Mouse (Mus musculus) liver, embryonic 16.5 days (tissue): Measurements from ENCODE around the gene Rfx8. TPM values are rescaled to one million over a fixed set of nuclear protein-coding genes. Genes with fewer than 3 reads are reported as not detected.
A peak's percentile ranks its signal among the peaks of the same experiment; 100 is the strongest.

Experiments used
- ATAC-seq: fragments of 200-750 bp; cut with Nextera tagmentation; 2 replicates; pipeline ENCODE4 v1.8.0; 2017; ENCODE audit warnings: low read depth, mild to moderate bottlenecking, moderate number of reproducible peaks, moderate library complexity
- H3K27ac ChIP-seq: fragments of 300-500 bp; sonication (generic); 2 replicates; pipeline ENCODE4 v1.5.1; 2014; ENCODE audit warnings: mild to moderate bottlenecking, low read length
- H3K27me3 ChIP-seq: fragments of 300-500 bp; sonication (generic); 2 replicates; pipeline ENCODE4 v1.6.1; 2014; ENCODE audit warnings: low read depth, low read length, mixed read lengths; ENCODE audit not compliant: control insufficient read depth, insufficient read depth
- H3K36me3 ChIP-seq: fragments of 300-500 bp; sonication (generic); 2 replicates; pipeline ENCODE4 v1.6.1; 2014; ENCODE audit warnings: mild to moderate bottlenecking; ENCODE audit not compliant: control insufficient read depth, insufficient read depth
- H3K4me1 ChIP-seq: fragments of 300-500 bp; sonication (generic); 2 replicates; pipeline ENCODE4 v1.6.1; 2014; ENCODE audit warnings: low read depth, low read length, mixed read lengths; ENCODE audit not compliant: control insufficient read depth
- H3K4me2 ChIP-seq: fragments of 300-500 bp; sonication (generic); 2 replicates; pipeline ENCODE4 v1.6.1; 2014; ENCODE audit warnings: low read depth, low read length, mixed read lengths
- H3K4me3 ChIP-seq: fragments of 300-500 bp; sonication (generic); 2 replicates; pipeline ENCODE4 v1.5.1; 2014; ENCODE audit warnings: low read depth, mild to moderate bottlenecking, low read length
- H3K9ac ChIP-seq: fragments of 300-500 bp; sonication (generic); 2 replicates; pipeline ENCODE4 v1.6.1; 2014; ENCODE audit warnings: low read depth, low read length
- H3K9me3 ChIP-seq: fragments of 300-500 bp; sonication (generic); replicated peaks from 2 replicates; pipeline ENCODE4 v1.6.1; 2016; ENCODE audit warnings: low read length; ENCODE audit not compliant: control insufficient read depth
- WGBS: fragments of 180-500 bp; shearing (Covaris S2); extraction: QIAGEN DNeasy Blood & Tissue Kit; methylation state at CpG from one replicate; pipeline ENCODE4 v1.1.7; 2014; ENCODE audit not compliant: insufficient replicate concordance; 5-methylcytosine and 5-hydroxymethylcytosine counted together
- polyA plus RNA-seq: library from polyadenylated mRNA; unstranded; fragments of >200 nt; fragmentation: Nextera tagmentation; extraction: Ambion mirVana; gene quantifications from 2 replicates; pipeline ENCODE4 v1.2.1, GENCODE M21; 2015

Rfx8 gene
- polyA plus RNA-seq, 1 experiment from 2014 or later = 0.14 TPM

DNA sequence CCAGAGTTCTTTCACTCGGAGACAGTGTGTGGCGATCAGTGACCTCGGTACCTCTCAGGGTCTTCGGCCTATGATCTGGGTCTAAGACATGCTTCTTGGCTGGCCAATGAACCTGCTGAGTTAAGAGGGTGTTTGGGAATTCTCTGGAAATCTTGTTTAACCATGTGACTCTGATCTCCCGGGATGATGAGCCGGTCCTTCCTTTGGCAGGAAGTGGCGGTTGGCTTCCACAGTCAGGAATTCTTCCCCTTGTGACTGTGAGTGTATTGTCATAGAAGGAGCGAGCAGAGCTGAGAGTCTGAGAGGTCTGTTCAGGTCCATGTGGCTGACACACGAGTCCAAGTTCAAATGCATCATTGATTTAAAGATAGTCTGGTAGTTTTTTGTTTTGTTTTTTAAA, 37.4 kb upstream of the Rfx8 start:
- Histone ChIP-seq H3K9me3 (no peaks in the 10 kb centered on the region), H3K4me1 (peaks cover 4% of the 10 kb centered on the region), H3K4me3 (no peak overlapping the region), H3K27me3 (no peaks in the 10 kb centered on the region), H3K36me3 (no peaks in the 10 kb centered on the region), H3K9ac (no peak overlapping the region), H3K27ac (no peak overlapping the region), H3K4me2 (no peak overlapping the region)
- no peak for ATAC-seq
- 61% methylated on average over 9 of the region's 9 CpGs for WGBS

DNA sequence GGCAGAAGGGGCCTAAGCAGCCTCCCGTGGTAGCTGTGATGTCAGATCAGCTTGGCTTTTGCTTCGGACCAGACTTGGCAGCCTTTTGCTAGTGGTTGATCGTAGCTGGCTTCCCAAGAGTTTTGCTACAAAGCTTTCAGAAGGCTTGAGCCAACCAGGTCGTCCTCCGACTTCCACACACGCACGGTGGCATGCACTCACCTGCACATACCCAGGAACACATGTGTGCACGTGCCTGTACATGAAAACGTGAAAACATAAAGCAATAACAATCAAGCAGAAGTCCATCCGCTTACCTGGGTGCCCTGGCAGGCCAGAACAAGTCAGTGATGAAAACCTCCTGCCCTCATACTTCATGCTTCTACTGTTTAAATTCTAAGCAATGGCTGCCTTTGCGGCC, 36.2 kb upstream of the Rfx8 start:
- 68% methylated on average over 11 of the region's 11 CpGs for WGBS
- H3K9me3 ChIP-seq = no peaks in the 10 kb centered on the region
- ATAC-seq = no peak
- H3K4me2 ChIP-seq = no peak overlapping the region
- no peaks in the 10 kb centered on the region for H3K27me3 ChIP-seq
- no peak overlapping the region for H3K9ac ChIP-seq
- no peak overlapping the region for H3K27ac ChIP-seq
- H3K4me3 ChIP-seq = no peak overlapping the region
- no peaks in the 10 kb centered on the region for H3K36me3 ChIP-seq
- peaks cover 4% of the 10 kb centered on the region for H3K4me1 ChIP-seq

DNA sequence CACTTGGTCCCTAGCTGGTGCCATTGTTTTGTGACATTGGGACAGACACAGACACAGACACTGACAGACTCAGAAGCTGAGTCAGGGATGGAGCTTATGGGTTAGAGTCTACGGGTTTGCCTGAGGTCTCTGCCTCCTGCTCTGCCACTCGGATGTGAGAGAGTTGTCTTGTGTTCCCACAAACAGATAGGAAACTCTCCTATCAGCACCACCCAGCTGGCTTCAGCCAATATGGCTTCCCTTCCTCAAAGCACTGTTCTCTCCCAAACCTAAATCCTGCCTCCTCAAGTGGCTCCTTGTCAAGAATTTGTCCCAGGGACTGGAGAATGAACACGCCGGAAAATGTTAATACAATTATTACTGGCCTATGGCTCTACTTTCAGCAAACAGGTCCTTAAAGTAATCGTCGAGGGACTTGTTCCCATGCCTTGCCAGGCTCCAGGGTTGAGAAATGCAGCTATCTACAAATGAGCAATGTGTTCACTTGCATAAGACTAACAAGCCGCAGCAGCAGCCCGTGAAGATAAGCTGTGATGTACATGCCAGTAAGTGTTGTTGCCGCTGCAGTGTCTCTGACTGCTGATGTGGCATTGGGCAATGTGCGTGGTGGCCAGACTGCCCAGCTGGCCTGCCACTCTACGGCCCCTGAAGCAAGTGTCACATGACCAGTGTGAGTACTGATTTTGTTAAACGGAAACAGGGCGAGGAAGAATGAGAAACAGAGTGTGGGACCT, 33.6 kb upstream of the Rfx8 start:
- ATAC-seq = peak; percentile 66
- Histone ChIP-seq H3K4me3 (no peak overlapping the region), H3K27me3 (no peaks in the 10 kb centered on the region), H3K9ac (no peak overlapping the region), H3K27ac (no peak overlapping the region), H3K9me3 (no peaks in the 10 kb centered on the region), H3K4me1 (peaks cover 4% of the 10 kb centered on the region; the same call in 1 of the 2 replicates), H3K4me2 (no peak overlapping the region), H3K36me3 (no peaks in the 10 kb centered on the region)
- 20% methylated on average over 13 of the region's 13 CpGs for WGBS

DNA sequence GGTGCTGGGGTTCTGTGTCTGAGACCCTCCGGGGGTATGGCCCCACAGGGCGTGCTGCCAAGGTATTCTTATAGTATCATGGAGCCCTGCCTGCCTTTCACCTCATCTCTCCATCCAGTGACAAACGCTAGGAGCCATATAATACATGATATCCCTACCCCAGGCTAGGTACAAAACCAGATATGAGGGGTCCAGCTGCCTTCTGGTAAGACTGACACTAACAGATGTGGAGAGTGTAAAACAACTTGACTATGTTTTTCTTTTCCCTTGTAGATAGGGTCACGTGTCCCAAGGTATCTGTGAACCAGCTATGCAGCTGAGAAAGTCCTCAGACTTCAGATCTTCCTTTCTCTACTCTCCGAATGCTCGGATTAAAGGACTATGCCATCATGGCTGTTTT, 30.7 kb upstream of the Rfx8 start:
- Histone ChIP-seq H3K4me3 (no peak overlapping the region), H3K9ac (no peak overlapping the region), H3K36me3 (no peaks in the 10 kb centered on the region), H3K27ac (no peak overlapping the region), H3K4me2 (no peak overlapping the region), H3K4me1 (peaks cover 4% of the 10 kb centered on the region; the same call in 1 of the 2 replicates), H3K9me3 (no peaks in the 10 kb centered on the region), H3K27me3 (no peaks in the 10 kb centered on the region)
- 62% methylated on average over 6 of the region's 6 CpGs for WGBS
- ATAC-seq = no peak

DNA sequence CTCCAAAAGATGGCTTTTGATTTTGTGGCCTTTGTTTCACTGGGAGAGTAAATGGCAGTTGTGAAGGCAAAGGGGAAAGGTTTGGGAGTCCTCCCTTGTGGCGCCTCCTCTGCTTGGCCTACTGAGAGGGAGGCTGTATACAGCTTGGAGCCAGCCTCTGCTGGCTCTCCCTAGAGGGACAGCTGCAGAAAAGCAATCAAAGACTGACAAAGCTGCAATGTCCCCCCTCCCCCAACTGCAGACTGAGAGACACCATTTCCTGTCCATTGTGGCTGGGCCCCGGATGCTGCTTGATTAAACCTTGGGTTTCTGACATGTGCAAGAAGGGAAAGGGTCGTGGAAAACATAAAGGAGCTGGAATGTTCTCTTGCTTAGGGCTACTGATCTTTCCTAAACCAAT, 28.9 kb upstream of the Rfx8 start:
- Histone ChIP-seq H3K9me3 (no peaks in the 10 kb centered on the region), H3K4me3 (no peak overlapping the region), H3K4me2 (no peak overlapping the region), H3K27me3 (no peaks in the 10 kb centered on the region), H3K4me1 (peaks cover under 1% of the 10 kb centered on the region; the same call in 1 of the 2 replicates), H3K36me3 (no peaks in the 10 kb centered on the region), H3K27ac (no peak overlapping the region), H3K9ac (no peak overlapping the region)
- 16% methylated on average over 3 of the region's 3 CpGs for WGBS
- ATAC-seq = no peak; the same call in 1 of the 2 replicates

DNA sequence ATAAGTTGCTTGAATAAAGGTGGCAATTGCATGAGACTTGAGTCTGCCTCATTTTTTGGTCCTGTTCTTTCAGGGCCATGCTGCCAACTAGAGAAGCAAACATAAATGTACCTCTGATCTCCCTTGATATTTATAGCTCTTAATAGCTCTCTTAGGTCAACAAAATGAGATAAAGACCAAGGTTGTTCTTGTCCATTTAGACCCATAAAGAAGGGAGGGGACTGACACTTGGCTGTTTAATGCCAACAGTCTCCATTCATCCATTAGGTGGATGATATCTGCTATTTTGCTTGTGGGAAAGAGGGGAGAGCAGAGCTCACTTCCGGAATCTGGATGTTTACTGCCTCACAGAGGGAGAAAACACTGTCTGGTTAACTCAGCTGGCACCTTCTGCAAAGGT, 28.4 kb upstream of the Rfx8 start:
- no peak overlapping the region for H3K27ac ChIP-seq
- ATAC-seq = no peak
- no peaks in the 10 kb centered on the region for H3K9me3 ChIP-seq
- H3K27me3 ChIP-seq = no peaks in the 10 kb centered on the region
- H3K36me3 ChIP-seq = no peaks in the 10 kb centered on the region
- no peaks in the 10 kb centered on the region for H3K4me1 ChIP-seq
- H3K4me2 ChIP-seq = no peak overlapping the region
- no peak overlapping the region for H3K4me3 ChIP-seq
- 29% methylated on average over 1 of the region's 1 CpGs for WGBS
- H3K9ac ChIP-seq = no peak overlapping the region

DNA sequence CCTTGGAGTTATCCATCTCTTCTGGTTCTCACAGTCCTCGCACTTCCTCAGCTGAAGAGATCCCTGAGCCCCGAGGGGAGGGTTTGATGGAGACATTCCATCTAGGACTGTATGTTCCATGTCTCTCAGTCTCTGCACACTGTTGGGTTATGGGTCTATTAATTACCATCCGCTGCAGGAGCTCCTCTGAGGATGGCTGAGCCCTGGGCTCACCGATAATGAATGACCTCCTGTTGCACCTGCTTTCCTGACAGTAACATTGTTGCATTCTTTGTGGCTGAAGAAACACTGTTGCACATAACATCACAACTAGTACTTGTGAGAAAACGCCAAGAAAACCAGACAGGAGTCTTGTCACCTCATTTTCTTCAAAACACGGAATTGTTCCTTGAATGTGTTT, 27.9 kb upstream of the Rfx8 start:
- no peak for ATAC-seq
- H3K4me2 ChIP-seq = no peak overlapping the region
- 54% methylated on average over 6 of the region's 6 CpGs for WGBS
- no peaks in the 10 kb centered on the region for H3K4me1 ChIP-seq
- H3K9ac ChIP-seq = no peak overlapping the region
- no peak overlapping the region for H3K27ac ChIP-seq
- no peaks in the 10 kb centered on the region for H3K36me3 ChIP-seq
- no peaks in the 10 kb centered on the region for H3K27me3 ChIP-seq
- H3K9me3 ChIP-seq = no peaks in the 10 kb centered on the region
- H3K4me3 ChIP-seq = no peak overlapping the region

DNA sequence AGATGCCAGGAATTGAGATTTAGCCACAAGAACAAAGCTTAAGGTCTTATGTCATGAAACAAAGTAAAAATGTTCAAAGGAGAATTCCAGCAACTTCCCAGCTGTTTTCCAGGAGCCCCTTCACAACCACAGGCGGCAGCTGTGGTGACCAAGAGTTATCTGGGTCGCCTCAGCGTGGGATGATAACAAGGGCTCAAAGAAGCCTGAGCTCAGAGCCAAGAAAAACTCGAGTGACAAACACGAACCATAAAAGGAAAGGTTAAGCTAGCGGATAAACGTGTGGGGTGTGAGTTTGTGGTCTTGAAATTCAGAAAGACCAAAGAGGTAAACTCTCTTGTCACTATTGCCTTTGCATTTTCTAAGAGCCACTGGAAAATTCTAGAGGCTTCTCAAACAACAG, 25.7 kb upstream of the Rfx8 start:
- ATAC-seq = no peak
- Histone ChIP-seq H3K9ac (no peak overlapping the region), H3K27ac (no peak overlapping the region), H3K36me3 (no peaks in the 10 kb centered on the region), H3K4me1 (no peaks in the 10 kb centered on the region), H3K4me2 (no peak overlapping the region), H3K4me3 (no peak overlapping the region), H3K9me3 (no peaks in the 10 kb centered on the region), H3K27me3 (no peaks in the 10 kb centered on the region)
- WGBS = 20% methylated on average over 7 of the region's 7 CpGs

DNA sequence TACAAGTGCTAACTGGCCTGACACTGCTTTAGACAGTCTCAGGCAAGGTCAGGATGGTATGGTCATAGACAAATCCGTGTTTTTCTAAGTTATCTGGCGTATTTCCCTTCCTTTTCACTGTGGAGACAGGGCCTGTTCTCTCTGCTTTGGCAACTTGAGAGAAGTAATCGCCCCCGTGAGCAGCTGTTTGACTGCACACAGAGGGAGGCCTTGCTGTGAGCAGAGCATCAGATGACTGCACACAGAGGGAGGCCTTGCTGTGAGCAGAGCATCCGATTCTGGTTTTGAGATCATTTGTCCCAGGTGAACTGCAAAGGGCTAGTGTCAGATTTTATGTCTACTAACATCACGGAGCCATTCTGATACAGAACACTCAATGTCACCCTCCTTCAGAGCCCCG, 20.2 kb upstream of the Rfx8 start:
- no peak overlapping the region for H3K4me2 ChIP-seq
- no peak overlapping the region for H3K9ac ChIP-seq
- WGBS = 59% methylated on average over 7 of the region's 7 CpGs
- H3K4me1 ChIP-seq = peaks cover 5% of the 10 kb centered on the region
- H3K4me3 ChIP-seq = no peak overlapping the region
- H3K9me3 ChIP-seq = no peaks in the 10 kb centered on the region
- no peaks in the 10 kb centered on the region for H3K36me3 ChIP-seq
- no peaks in the 10 kb centered on the region for H3K27me3 ChIP-seq
- H3K27ac ChIP-seq = no peak overlapping the region
- ATAC-seq = no peak
